Mouse (Mus musculus): ENCODE measurements around the gene Ect2l. TPM values are rescaled to one million over a fixed set of nuclear protein-coding genes. Genes with fewer than 3 reads are reported as not detected.

The Ect2l gene
- total RNA-seq, 2 experiments from 2014 or later = 0.14 to 0.30 TPM

GRCm38 (mm10) chr10:18081536-18081935, 129.2 kb downstream of the Ect2l start:
- DNase-seq (ENCODE audit: low spot score) = no peak

Other genes with a start within 250 kb of the Ect2l start
- gene Abracl, start 187.6 kb downstream of the Ect2l start, total RNA-seq (2021) = 1 to 10 TPM; 1.9 to 2.7 TPM
- 10 to 100 TPM; 24.0 to 27.8 TPM for gene Reps1, start 155.0 kb downstream of the Ect2l start, total RNA-seq (2021)
- 1 to 10 TPM; 8.2 to 9.5 TPM for gene Ccdc28a, start 24.1 kb upstream of the Ect2l start, total RNA-seq (2021)
- gene Nhsl1, start 108.1 kb upstream of the Ect2l start, total RNA-seq (2021) = 1 to 10 TPM; 5.8 to 6.3 TPM

All from gastrocnemius, adult 18-20 months (tissue).